Mouse (Mus musculus): Measurements from ENCODE around the gene Arnt2.

GRCm38 (mm10) chr7:84285790-84286189 is 124.2 kb downstream of the Arnt2 start:
- TF ChIP-seq CTCF (IDR thresholded peaks at IDR 0.05; ENCODE audit: control insufficient read depth, insufficient read depth, low read length) (no peak), POLR2A (IDR thresholded peaks at IDR 0.05; ENCODE audit: borderline replicate concordance, control insufficient read depth, low read depth, low read length) (no peak)

Measured in bone marrow, adult 2 months (tissue).